Mouse (Mus musculus): ENCODE results near the gene Smg5. TPM values are rescaled to one million over a fixed set of nuclear protein-coding genes. Genes with fewer than 3 reads are reported as not detected.
A peak's percentile ranks its signal among the peaks of the same experiment; 100 is the strongest.

Gene Smg5
- polyA plus RNA-seq, 1 experiment from 2014 or later, result 44.9 TPM

- H3K4me2 ChIP-seq (ENCODE audit: low read depth, severe bottlenecking), result peak overlapping the region; percentile 72
- WGBS, result under 1% methylated on average over 30 of the region's 30 CpGs
- H3K27me3 ChIP-seq (ENCODE audit: control insufficient read depth, insufficient read depth, low read length), result no peaks in the 10 kb centered on the region
- H3K27ac ChIP-seq (replicated peaks; ENCODE audit: low read depth, low read length), result peak overlapping the region; percentile 76
- peaks cover 7% of the 10 kb centered on the region; the same call in 1 of the 2 replicates for H3K4me1 ChIP-seq (ENCODE audit: control insufficient read depth, insufficient read depth, low read length)
- no peak for DNase-seq (ENCODE audit: low spot score)
- peaks cover 15% of the 10 kb centered on the region; the same call in 1 of the 2 replicates for H3K36me3 ChIP-seq (ENCODE audit: control insufficient read depth, insufficient read depth, low read length)
- H3K9me3 ChIP-seq (ENCODE audit: control insufficient read depth, low read length), result no peaks in the 10 kb centered on the region
- peak overlapping the region; percentile 74 for H3K9ac ChIP-seq (ENCODE audit: low read length)
- peak overlapping the region; percentile 66 for H3K4me3 ChIP-seq (ENCODE audit: low read depth, low read length)
- no peak for ATAC-seq (ENCODE audit: insufficient number of reproducible peaks, low FRiP score, low TSS enrichment, low read depth)
These were observed 38.7 kb upstream of the Smg5 start for GRCm38 (mm10) chr3:88297321-88297851.

GRCm38 (mm10) chr3:88299172-88299571 lies 36.9 kb upstream of the Smg5 start:
- H3K4me3 ChIP-seq (ENCODE audit: low read depth, low read length), result no peak overlapping the region
- ATAC-seq (ENCODE audit: insufficient number of reproducible peaks, low FRiP score, low TSS enrichment, low read depth), result no peak
- no peak for DNase-seq (ENCODE audit: low spot score)
- H3K36me3 ChIP-seq (ENCODE audit: control insufficient read depth, insufficient read depth, low read length), result peaks cover 16% of the 10 kb centered on the region; the same call in 1 of the 2 replicates
- H3K4me2 ChIP-seq (ENCODE audit: low read depth, severe bottlenecking), result no peak overlapping the region
- H3K27me3 ChIP-seq (ENCODE audit: control insufficient read depth, insufficient read depth, low read length), result no peaks in the 10 kb centered on the region
- no peak overlapping the region for H3K27ac ChIP-seq (replicated peaks; ENCODE audit: low read depth, low read length)
- no peaks in the 10 kb centered on the region for H3K9me3 ChIP-seq (ENCODE audit: control insufficient read depth, low read length)
- peaks cover 7% of the 10 kb centered on the region; the same call in 1 of the 2 replicates for H3K4me1 ChIP-seq (ENCODE audit: control insufficient read depth, insufficient read depth, low read length)
- 95% methylated on average over 1 of the region's 1 CpGs for WGBS
- H3K9ac ChIP-seq (ENCODE audit: low read length), result no peak overlapping the region

- no peak for ATAC-seq (ENCODE audit: insufficient number of reproducible peaks, low FRiP score, low TSS enrichment, low read depth)
These were observed 11.1 kb upstream of the Smg5 start, which contains the start of gene Glmp for GRCm38 (mm10) chr3:88324951-88325405. Glmp (plus strand) TSS chr3:88325023.

GRCm38 (mm10) chr3:88328956-88329355 lies 7.1 kb upstream of the Smg5 start:
- Histone ChIP-seq H3K36me3 (ENCODE audit: control insufficient read depth, insufficient read depth, low read length) (peaks cover 3% of the 10 kb centered on the region; the same call in 1 of the 2 replicates), H3K4me3 (ENCODE audit: low read depth, low read length) (no peak overlapping the region), H3K9ac (ENCODE audit: low read length) (no peak overlapping the region), H3K4me1 (ENCODE audit: control insufficient read depth, insufficient read depth, low read length) (peaks cover 5% of the 10 kb centered on the region; the same call in 1 of the 2 replicates), H3K4me2 (ENCODE audit: low read depth, severe bottlenecking) (no peak overlapping the region), H3K9me3 (ENCODE audit: control insufficient read depth, low read length) (no peaks in the 10 kb centered on the region), H3K27me3 (ENCODE audit: control insufficient read depth, insufficient read depth, low read length) (no peaks in the 10 kb centered on the region), H3K27ac (replicated peaks; ENCODE audit: low read depth, low read length) (no peak overlapping the region)
- DNase-seq (ENCODE audit: low spot score) (no peak), ATAC-seq (ENCODE audit: insufficient number of reproducible peaks, low FRiP score, low TSS enrichment, low read depth) (no peak)
- 48% methylated on average over 5 of the region's 5 CpGs for WGBS

More at GRCm38 (mm10) chr3:88324951-88325405, 11.1 kb upstream of the Smg5 start, which contains the start of gene Glmp:
- DNase-seq (ENCODE audit: low spot score), result peak; percentile 65
- Histone ChIP-seq H3K4me3 (ENCODE audit: low read depth, low read length) (peak within 1 kb of the TSS; percentile 77), H3K36me3 (ENCODE audit: control insufficient read depth, insufficient read depth, low read length) (peaks cover 29% of the 10 kb centered on the region), H3K27me3 (ENCODE audit: control insufficient read depth, insufficient read depth, low read length) (no peaks in the 10 kb centered on the region), H3K4me1 (ENCODE audit: control insufficient read depth, insufficient read depth, low read length) (peaks cover 5% of the 10 kb centered on the region; the same call in 1 of the 2 replicates), H3K9me3 (ENCODE audit: control insufficient read depth, low read length) (no peaks in the 10 kb centered on the region), H3K9ac (ENCODE audit: low read length) (peak within 1 kb of the TSS; percentile 85), H3K27ac (replicated peaks; ENCODE audit: low read depth, low read length) (no peak within 1 kb of the TSS), H3K4me2 (ENCODE audit: low read depth, severe bottlenecking) (peak within 1 kb of the TSS; percentile 67)
- WGBS, result under 1% methylated on average over 10 of the region's 10 CpGs

GRCm38 (mm10) chr3:88331282-88331681 lies 4.8 kb upstream of the Smg5 start:
- 29% methylated on average over 2 of the region's 2 CpGs for WGBS
- Histone ChIP-seq H3K27ac (replicated peaks; ENCODE audit: low read depth, low read length) (no peak overlapping the region), H3K4me1 (ENCODE audit: control insufficient read depth, insufficient read depth, low read length) (peaks cover 4% of the 10 kb centered on the region; the same call in 1 of the 2 replicates), H3K4me3 (ENCODE audit: low read depth, low read length) (no peak overlapping the region), H3K4me2 (ENCODE audit: low read depth, severe bottlenecking) (no peak overlapping the region), H3K36me3 (ENCODE audit: control insufficient read depth, insufficient read depth, low read length) (peaks cover 3% of the 10 kb centered on the region; the same call in 1 of the 2 replicates), H3K9me3 (ENCODE audit: control insufficient read depth, low read length) (no peaks in the 10 kb centered on the region), H3K27me3 (ENCODE audit: control insufficient read depth, insufficient read depth, low read length) (no peaks in the 10 kb centered on the region), H3K9ac (ENCODE audit: low read length) (no peak overlapping the region)
- DNase-seq (ENCODE audit: low spot score) (peak; percentile 62), ATAC-seq (ENCODE audit: insufficient number of reproducible peaks, low FRiP score, low TSS enrichment, low read depth) (no peak)

GRCm38 (mm10) chr3:88334029-88334658 lies 1.9 kb upstream of the Smg5 start:
- no peaks in the 10 kb centered on the region for H3K36me3 ChIP-seq (ENCODE audit: control insufficient read depth, insufficient read depth, low read length)
- H3K27me3 ChIP-seq (ENCODE audit: control insufficient read depth, insufficient read depth, low read length), result no peaks in the 10 kb centered on the region
- H3K9me3 ChIP-seq (ENCODE audit: control insufficient read depth, low read length), result no peaks in the 10 kb centered on the region
- H3K4me3 ChIP-seq (ENCODE audit: low read depth, low read length), result no peak overlapping the region
- DNase-seq (ENCODE audit: low spot score) (no peak), ATAC-seq (ENCODE audit: insufficient number of reproducible peaks, low FRiP score, low TSS enrichment, low read depth) (no peak)
- no peak overlapping the region for H3K9ac ChIP-seq (ENCODE audit: low read length)
- H3K4me2 ChIP-seq (ENCODE audit: low read depth, severe bottlenecking), result peak overlapping the region; percentile 22; the same call in 1 of the 2 replicates
- H3K4me1 ChIP-seq (ENCODE audit: control insufficient read depth, insufficient read depth, low read length), result peaks cover 10% of the 10 kb centered on the region
- H3K27ac ChIP-seq (replicated peaks; ENCODE audit: low read depth, low read length), result no peak overlapping the region
- WGBS, result 48% methylated on average over 12 of the region's 12 CpGs

- ATAC-seq (ENCODE audit: insufficient number of reproducible peaks, low FRiP score, low TSS enrichment, low read depth), result no peak
- H3K9ac ChIP-seq (ENCODE audit: low read length), result peak overlapping the region; percentile 92
- peaks cover 11% of the 10 kb centered on the region for H3K4me1 ChIP-seq (ENCODE audit: control insufficient read depth, insufficient read depth, low read length)
- no peak for DNase-seq (ENCODE audit: low spot score)
- H3K9me3 ChIP-seq (ENCODE audit: control insufficient read depth, low read length), result no peaks in the 10 kb centered on the region
- no peaks in the 10 kb centered on the region for H3K27me3 ChIP-seq (ENCODE audit: control insufficient read depth, insufficient read depth, low read length)
- WGBS, result 46% methylated on average over 3 of the region's 3 CpGs
- no peaks in the 10 kb centered on the region for H3K36me3 ChIP-seq (ENCODE audit: control insufficient read depth, insufficient read depth, low read length)
- peak overlapping the region; percentile 79 for H3K4me3 ChIP-seq (ENCODE audit: low read depth, low read length)
- H3K4me2 ChIP-seq (ENCODE audit: low read depth, severe bottlenecking), result peak overlapping the region; percentile 66
- H3K27ac ChIP-seq (replicated peaks; ENCODE audit: low read depth, low read length), result no peak overlapping the region
These were observed 1.1 kb upstream of the Smg5 start for GRCm38 (mm10) chr3:88334902-88335435.

GRCm38 (mm10) chr3:88335436-88336053 lies 515 bp upstream of the Smg5 start:
- WGBS, result under 1% methylated on average over 27 of the region's 27 CpGs
- Histone ChIP-seq H3K9me3 (ENCODE audit: control insufficient read depth, low read length) (no peaks in the 10 kb centered on the region), H3K36me3 (ENCODE audit: control insufficient read depth, insufficient read depth, low read length) (no peaks in the 10 kb centered on the region), H3K9ac (ENCODE audit: low read length) (peak overlapping the region; percentile 92), H3K4me2 (ENCODE audit: low read depth, severe bottlenecking) (peak overlapping the region; percentile 66), H3K27ac (replicated peaks; ENCODE audit: low read depth, low read length) (peak overlapping the region; percentile 90), H3K27me3 (ENCODE audit: control insufficient read depth, insufficient read depth, low read length) (no peaks in the 10 kb centered on the region), H3K4me3 (ENCODE audit: low read depth, low read length) (peak overlapping the region; percentile 79), H3K4me1 (ENCODE audit: control insufficient read depth, insufficient read depth, low read length) (peaks cover 11% of the 10 kb centered on the region)
- peak; percentile 45; the same call in 1 of the 2 replicates for ATAC-seq (ENCODE audit: insufficient number of reproducible peaks, low FRiP score, low TSS enrichment, low read depth)
- no peak for DNase-seq (ENCODE audit: low spot score)
